Mouse (Mus musculus): Measurements from ENCODE around the gene Fcgr1.

DNA sequence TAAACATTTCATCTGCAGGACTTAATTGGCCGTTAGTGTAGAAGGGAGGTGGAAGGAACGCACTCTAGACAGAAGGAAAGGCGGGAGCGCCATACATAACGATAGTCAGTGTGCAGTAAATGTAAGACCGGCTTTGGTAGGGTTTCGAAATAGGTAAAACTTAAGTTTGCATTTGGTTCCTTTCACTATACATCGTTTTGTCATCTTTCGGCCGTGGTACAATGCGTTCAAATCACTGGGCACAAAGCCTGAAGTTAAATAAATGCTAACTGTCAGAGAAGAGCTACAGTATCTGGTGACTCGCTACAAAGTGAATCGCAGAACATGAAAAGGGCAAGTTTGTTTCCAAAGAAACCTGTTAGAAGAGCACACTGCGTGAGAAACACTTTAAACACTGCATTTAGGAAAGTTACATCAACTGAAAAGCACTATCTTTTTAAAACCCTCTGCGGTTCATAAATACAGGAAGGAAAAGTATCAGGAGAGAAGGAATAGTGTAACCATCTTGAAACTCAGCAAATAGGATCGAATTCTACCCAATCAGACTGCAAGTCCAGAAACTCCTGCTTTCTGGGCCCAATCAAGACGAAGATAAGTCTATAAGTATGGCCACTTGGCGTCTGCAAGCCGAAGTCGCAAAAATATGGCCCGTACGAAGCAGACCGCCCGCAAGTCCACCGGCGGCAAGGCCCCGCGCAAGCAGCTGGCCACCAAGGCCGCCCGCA, 25.6 kb downstream of the Fcgr1 start, which contains the start of gene Hist2h3b:
- no peak for TF ChIP-seq GATA1 (IDR thresholded peaks at IDR 0.05; ENCODE audit: low read length)
- TF ChIP-seq TAL1 (IDR thresholded peaks at IDR 0.05; ENCODE audit: low read length) = no peak

All from erythroblast, embryonic 14.5 days (primary cell).